Mouse (Mus musculus): ENCODE data around the gene Prdm2.

DNA sequence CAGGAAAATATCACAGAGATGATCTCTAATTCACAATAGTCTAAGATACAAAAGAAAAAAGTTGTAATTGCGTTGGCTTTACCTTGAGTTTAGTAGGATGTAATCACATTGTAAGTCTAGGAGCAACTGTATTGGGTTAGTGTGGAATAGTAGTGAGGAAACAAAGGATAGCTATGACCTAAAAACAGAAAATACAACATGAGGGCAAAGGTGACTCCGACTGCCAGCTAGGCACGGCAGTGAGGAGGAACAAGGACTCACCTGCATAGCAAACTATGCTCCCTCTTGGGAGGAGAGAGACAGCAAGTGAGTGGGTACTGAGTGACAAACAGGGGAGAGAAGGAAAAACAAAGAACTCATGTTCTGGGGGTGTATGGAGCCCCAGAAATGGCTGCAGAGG lies 21.0 kb downstream of the Prdm2 start:
- TF ChIP-seq CTCF (IDR thresholded peaks at IDR 0.05; ENCODE audit: low read depth, low read length): no peak
- TF ChIP-seq POLR2A (IDR thresholded peaks at IDR 0.05; ENCODE audit: borderline replicate concordance, low read depth, low read length): no peak
